Mouse (Mus musculus): Measurements from ENCODE around the gene Sdhb.

Gene Sdhb

GRCm38 (mm10) chr4:140960781-140961466 lies at the start of gene Sdhb:
Gene Sdhb, plus strand, starts transcription at chr4:140961203.
- peak; percentile 98 to 99 for DNase-seq

- no peak for DNase-seq
Observed at GRCm38 (mm10) chr4:140911416-140911815, 49.6 kb upstream of the Sdhb start.

- DNase-seq, result no peak
Observed at GRCm38 (mm10) chr4:140912271-140912833, 48.7 kb upstream of the Sdhb start.

GRCm38 (mm10) chr4:140913565-140913964 lies 47.4 kb upstream of the Sdhb start:
- no peak for DNase-seq

- DNase-seq, result no peak
Observed at GRCm38 (mm10) chr4:140914731-140915131, 46.3 kb upstream of the Sdhb start.

GRCm38 (mm10) chr4:140915235-140915634 lies 45.8 kb upstream of the Sdhb start:
- DNase-seq, result no peak

GRCm38 (mm10) chr4:140916296-140916695 lies 44.7 kb upstream of the Sdhb start:
- no peak for DNase-seq

- DNase-seq, result no peak
Observed at GRCm38 (mm10) chr4:140917451-140917850, 43.6 kb upstream of the Sdhb start.

- DNase-seq, result no peak
Observed at GRCm38 (mm10) chr4:140919974-140920836, 40.8 kb upstream of the Sdhb start.

- no peak for DNase-seq
Observed at GRCm38 (mm10) chr4:140922508-140922907, 38.5 kb upstream of the Sdhb start.

- no peak for DNase-seq
Observed at GRCm38 (mm10) chr4:140925648-140926047, 35.4 kb upstream of the Sdhb start.

GRCm38 (mm10) chr4:140928349-140928748 lies 32.7 kb upstream of the Sdhb start:
- DNase-seq, result no peak

- no peak for DNase-seq
Observed at GRCm38 (mm10) chr4:140929745-140930144, 31.3 kb upstream of the Sdhb start.

- no peak for DNase-seq
Observed at GRCm38 (mm10) chr4:140930900-140931470, 30.0 kb upstream of the Sdhb start.

GRCm38 (mm10) chr4:140935643-140936042 lies 25.4 kb upstream of the Sdhb start:
- DNase-seq, result no peak

GRCm38 (mm10) chr4:140944356-140944755 lies 16.6 kb upstream of the Sdhb start:
- DNase-seq, result peak in 1 of 2 experiments; percentile 25

- no peak for DNase-seq
Observed at GRCm38 (mm10) chr4:140944961-140945442, 16.0 kb upstream of the Sdhb start.

GRCm38 (mm10) chr4:140945571-140945970 lies 15.4 kb upstream of the Sdhb start:
- DNase-seq, result no peak

GRCm38 (mm10) chr4:140946048-140946447 lies 15.0 kb upstream of the Sdhb start:
- no peak for DNase-seq

- DNase-seq, result no peak
Observed at GRCm38 (mm10) chr4:140946580-140947205, 14.3 kb upstream of the Sdhb start.

- peak in 1 of 2 experiments; percentile 41 for DNase-seq
Observed at GRCm38 (mm10) chr4:140947487-140948440, 13.2 kb upstream of the Sdhb start.
